Mouse (Mus musculus): ENCODE data around the gene Lrmda.

- TF ChIP-seq CTCF (IDR thresholded peaks at IDR 0.05; ENCODE audit: borderline replicate concordance, insufficient read depth, low read length) = no peak
- TF ChIP-seq POLR2A (IDR thresholded peaks at IDR 0.05; ENCODE audit: low read depth, low read length) = no peak
Observed at GRCm38 (mm10) chr14:22364010-22364748, 344.7 kb downstream of the Lrmda start.
